Mouse (Mus musculus): Measurements from ENCODE around the gene Smarcd3. TPM values are rescaled to one million over a fixed set of nuclear protein-coding genes. Genes with fewer than 3 reads are reported as not detected.
"Not testable (repeated sequence)": the region's sequence is repeated elsewhere in the genome, so short reads cannot be mapped to it uniquely, and the experiment has no call there.

The Smarcd3 gene
- polyA plus RNA-seq, 1 experiment from 2014 or later, result 108 TPM

GRCm38 (mm10) chr5:24578109-24578963 is 45.9 kb downstream of the Smarcd3 start:
- Histone ChIP-seq H3K27ac (replicated peaks) (peak overlapping the region; percentile 77), H3K4me3 (peak overlapping the region; percentile 80), H3K27me3 (no peaks in the 10 kb centered on the region), H3K4me1 (peaks cover 14% of the 10 kb centered on the region), H3K9me3 (no peaks in the 10 kb centered on the region), H3K4me2 (replicated peaks) (peak overlapping the region; percentile 57), H3K36me3 (peaks cover 20% of the 10 kb centered on the region), H3K9ac (replicated peaks) (peak overlapping the region; percentile 46; the same call in 1 of the 2 replicates)
- WGBS, result 70% methylated on average over 6 of the region's 6 CpGs
- ATAC-seq (ENCODE audit: low FRiP score, low read depth), result no peak

DNA sequence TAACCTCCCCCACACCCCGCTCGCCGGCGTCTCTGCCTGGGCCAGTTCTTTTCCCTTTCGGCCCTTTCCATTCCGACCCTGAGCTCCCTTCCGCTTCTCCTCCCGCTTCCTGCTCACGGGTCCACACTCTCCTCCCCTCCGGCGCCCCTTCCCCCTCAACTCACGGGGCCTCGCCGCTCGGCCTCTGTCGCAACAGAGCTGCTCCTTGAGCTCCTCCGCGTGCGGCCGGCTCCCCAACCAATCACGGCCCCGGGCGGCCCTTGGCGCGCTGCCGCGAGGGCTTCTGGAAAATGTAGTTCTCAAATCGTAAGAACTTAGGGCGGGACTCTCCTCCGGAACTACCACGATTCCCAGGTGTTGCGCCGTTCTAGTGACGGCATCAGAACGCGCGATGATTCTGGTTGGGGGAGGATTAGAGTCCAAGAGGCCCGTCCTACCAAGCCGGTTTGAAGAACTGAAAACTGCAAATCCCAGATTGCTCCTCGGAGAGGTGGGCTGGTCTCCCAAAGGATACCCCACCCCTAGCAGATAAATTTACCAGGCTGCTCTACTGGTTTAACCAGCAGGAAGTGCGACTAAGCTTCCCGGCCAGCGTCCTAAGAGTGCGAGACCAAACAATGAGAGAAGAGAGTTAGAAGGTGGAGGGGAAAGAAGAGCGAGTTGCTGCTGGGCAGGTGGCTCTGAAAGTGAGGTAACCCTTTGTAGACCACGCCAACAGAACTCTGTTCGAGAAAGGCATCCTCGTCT is 46.9 kb downstream of the Smarcd3 start, which contains the start of gene Abcf2:
TSS of gene Abcf2 (minus strand) at position 285 of the 747 bp plus-strand sequence.
- peak within 1 kb of the TSS; percentile 83 for H3K9ac ChIP-seq (replicated peaks)
- peak; percentile 97 for ATAC-seq (ENCODE audit: low FRiP score, low read depth)
- H3K27ac ChIP-seq (replicated peaks), result peak within 1 kb of the TSS; percentile 77
- H3K4me1 ChIP-seq, result peaks cover 14% of the 10 kb centered on the region
- H3K4me3 ChIP-seq, result peak within 1 kb of the TSS; percentile 80
- under 1% methylated on average over 48 of the region's 48 CpGs for WGBS
- H3K27me3 ChIP-seq, result no peaks in the 10 kb centered on the region
- peak within 1 kb of the TSS; percentile 86 for H3K4me2 ChIP-seq (replicated peaks)
- no peaks in the 10 kb centered on the region for H3K9me3 ChIP-seq
- H3K36me3 ChIP-seq, result peaks cover 29% of the 10 kb centered on the region

- no peaks in the 10 kb centered on the region for H3K27me3 ChIP-seq
- ATAC-seq (ENCODE audit: low FRiP score, low read depth), result peak; percentile 39
- H3K4me1 ChIP-seq, result peaks cover 14% of the 10 kb centered on the region
- peak overlapping the region; percentile 80 for H3K4me3 ChIP-seq
- under 1% methylated on average over 32 of the region's 32 CpGs for WGBS
- peak overlapping the region; percentile 77 for H3K27ac ChIP-seq (replicated peaks)
- peak overlapping the region; percentile 86 for H3K4me2 ChIP-seq (replicated peaks)
- H3K36me3 ChIP-seq, result peaks cover 35% of the 10 kb centered on the region
- no peaks in the 10 kb centered on the region for H3K9me3 ChIP-seq
- peak overlapping the region; percentile 83 for H3K9ac ChIP-seq (replicated peaks)
Observed at GRCm38 (mm10) chr5:24576801-24577182, 47.4 kb downstream of the Smarcd3 start.

DNA sequence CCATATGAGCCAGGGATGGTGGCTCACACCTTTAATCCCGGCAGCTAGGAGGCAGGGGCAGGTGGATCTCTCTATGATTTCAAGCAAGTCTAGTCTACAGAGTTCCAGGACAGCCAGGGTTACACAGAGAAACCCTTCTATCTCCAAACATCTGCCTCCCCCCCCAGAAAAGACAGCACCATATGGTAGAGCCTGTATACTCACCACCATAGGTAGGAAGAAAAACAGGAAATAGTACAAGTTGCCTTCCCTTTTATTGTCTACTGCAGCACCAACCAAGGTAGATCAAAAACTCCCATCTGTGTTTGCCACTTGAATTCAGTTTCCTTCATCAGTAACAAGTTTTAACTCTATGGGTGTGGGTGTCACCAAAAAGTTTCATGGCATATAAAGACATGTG is 48.3 kb downstream of the Smarcd3 start:
- Histone ChIP-seq H3K4me1 (peaks cover 14% of the 10 kb centered on the region), H3K4me2 (replicated peaks) (peak overlapping the region; percentile 86), H3K27me3 (no peaks in the 10 kb centered on the region), H3K9ac (replicated peaks) (peak overlapping the region; percentile 83; the same call in 1 of the 2 replicates), H3K36me3 (peaks cover 44% of the 10 kb centered on the region), H3K9me3 (no peaks in the 10 kb centered on the region), H3K27ac (replicated peaks) (no peak overlapping the region), H3K4me3 (peak overlapping the region; percentile 80; the same call in 1 of the 2 replicates)
- ATAC-seq (ENCODE audit: low FRiP score, low read depth), result no peak
- 93% methylated on average over 1 of the region's 1 CpGs for WGBS

- Histone ChIP-seq H3K9me3 (no peaks in the 10 kb centered on the region), H3K4me1 (peaks cover 2% of the 10 kb centered on the region; the same call in 1 of the 2 replicates), H3K27me3 (no peaks in the 10 kb centered on the region; the same call in 1 of the 2 replicates), H3K9ac (replicated peaks) (no peak within 1 kb of the TSS), H3K27ac (replicated peaks) (no peak within 1 kb of the TSS), H3K36me3 (no peaks in the 10 kb centered on the region), H3K4me3 (no peak within 1 kb of the TSS), H3K4me2 (replicated peaks) (no peak within 1 kb of the TSS)
- WGBS, result 80% methylated on average over 2 of the region's 2 CpGs
- no peak for ATAC-seq (ENCODE audit: low FRiP score, low read depth)
Observed at GRCm38 (mm10) chr5:24556709-24557108, 67.5 kb downstream of the Smarcd3 start, which contains the start of gene 4931409K22Rik. Gene 4931409K22Rik, minus strand, starts transcription at chr5:24556809.

GRCm38 (mm10) chr5:24555335-24555734 is 68.9 kb downstream of the Smarcd3 start:
- not testable (repeated sequence) for H3K4me2 ChIP-seq (replicated peaks); H3K36me3 ChIP-seq; H3K4me3 ChIP-seq; H3K27me3 ChIP-seq; ATAC-seq (ENCODE audit: low FRiP score, low read depth); H3K9me3 ChIP-seq; H3K9ac ChIP-seq (replicated peaks); H3K27ac ChIP-seq (replicated peaks)
- 95% methylated on average over 7 of the region's 7 CpGs for WGBS
- H3K4me1 ChIP-seq, result peaks cover 16% of the 10 kb centered on the region

GRCm38 (mm10) chr5:24553621-24554244 is 70.5 kb downstream of the Smarcd3 start:
- peaks cover 9% of the 10 kb centered on the region; the same call in 1 of the 2 replicates for H3K27me3 ChIP-seq
- H3K4me2 ChIP-seq (replicated peaks), result no peak overlapping the region
- H3K9me3 ChIP-seq, result no peaks in the 10 kb centered on the region
- no peak for ATAC-seq (ENCODE audit: low FRiP score, low read depth)
- no peak overlapping the region for H3K9ac ChIP-seq (replicated peaks)
- WGBS, result 65% methylated on average over 5 of the region's 5 CpGs
- peaks cover 17% of the 10 kb centered on the region for H3K4me1 ChIP-seq
- H3K27ac ChIP-seq (replicated peaks), result no peak overlapping the region
- no peak overlapping the region for H3K4me3 ChIP-seq
- H3K36me3 ChIP-seq, result no peaks in the 10 kb centered on the region

- no peak; the same call in 1 of the 2 replicates for ATAC-seq (ENCODE audit: low FRiP score, low read depth)
- H3K4me2 ChIP-seq (replicated peaks), result 0 out of 2 replicates have a peak overlapping the region, but pooled peaks have one; percentile 28
- no peak overlapping the region for H3K4me3 ChIP-seq
- 56% methylated on average over 2 of the region's 2 CpGs for WGBS
- H3K27me3 ChIP-seq, result peaks cover 9% of the 10 kb centered on the region; the same call in 1 of the 2 replicates
- H3K36me3 ChIP-seq, result no peaks in the 10 kb centered on the region
- no peak overlapping the region for H3K27ac ChIP-seq (replicated peaks)
- H3K9me3 ChIP-seq, result no peaks in the 10 kb centered on the region
- H3K9ac ChIP-seq (replicated peaks), result no peak overlapping the region
- H3K4me1 ChIP-seq, result peaks cover 17% of the 10 kb centered on the region
Observed at GRCm38 (mm10) chr5:24551317-24551688, 72.9 kb downstream of the Smarcd3 start.

GRCm38 (mm10) chr5:24550598-24551316 is 73.5 kb downstream of the Smarcd3 start:
- no peak overlapping the region for H3K9ac ChIP-seq (replicated peaks)
- 39% methylated on average over 26 of the region's 26 CpGs for WGBS
- H3K4me3 ChIP-seq, result no peak overlapping the region
- peak; percentile 49; the same call in 1 of the 2 replicates for ATAC-seq (ENCODE audit: low FRiP score, low read depth)
- no peaks in the 10 kb centered on the region for H3K36me3 ChIP-seq
- peaks cover 9% of the 10 kb centered on the region; the same call in 1 of the 2 replicates for H3K27me3 ChIP-seq
- H3K4me2 ChIP-seq (replicated peaks), result peak overlapping the region; percentile 28; the same call in 1 of the 2 replicates
- no peaks in the 10 kb centered on the region for H3K9me3 ChIP-seq
- H3K4me1 ChIP-seq, result peaks cover 17% of the 10 kb centered on the region
- H3K27ac ChIP-seq (replicated peaks), result no peak overlapping the region

GRCm38 (mm10) chr5:24542643-24543042 is 81.6 kb downstream of the Smarcd3 start:
- Histone ChIP-seq H3K36me3 (no peaks in the 10 kb centered on the region), H3K4me3 (no peak overlapping the region), H3K9me3 (no peaks in the 10 kb centered on the region), H3K27me3 (peaks cover 5% of the 10 kb centered on the region), H3K27ac (replicated peaks) (no peak overlapping the region), H3K4me1 (peaks cover 9% of the 10 kb centered on the region), H3K9ac (replicated peaks) (no peak overlapping the region), H3K4me2 (replicated peaks) (no peak overlapping the region)
- ATAC-seq (ENCODE audit: low FRiP score, low read depth), result no peak
- 83% methylated on average over 7 of the region's 7 CpGs for WGBS

- H3K4me1 ChIP-seq, result peaks cover 13% of the 10 kb centered on the region
- no peak overlapping the region for H3K4me3 ChIP-seq
- no peak overlapping the region for H3K9ac ChIP-seq (replicated peaks)
- H3K27me3 ChIP-seq, result peaks cover 14% of the 10 kb centered on the region
- WGBS, result 51% methylated on average over 6 of the region's 6 CpGs
- H3K4me2 ChIP-seq (replicated peaks), result no peak overlapping the region
- no peak for ATAC-seq (ENCODE audit: low FRiP score, low read depth)
- H3K36me3 ChIP-seq, result no peaks in the 10 kb centered on the region
- H3K9me3 ChIP-seq, result no peaks in the 10 kb centered on the region
- no peak overlapping the region for H3K27ac ChIP-seq (replicated peaks)
Observed at GRCm38 (mm10) chr5:24541144-24541569, 83.1 kb downstream of the Smarcd3 start.
